Mouse (Mus musculus): ENCODE data around the gene Hoxb6. TPM values are rescaled to one million over a fixed set of nuclear protein-coding genes. Genes with fewer than 3 reads are reported as not detected.

Hoxb6 gene
- total RNA-seq (2015; ENCODE audit: low replicate concordance) (not detected in 2 replicates), total RNA-seq (2017; ENCODE audit: low replicate concordance) (not detected in 2 replicates)

- ATAC-seq (replicated peaks; ENCODE audit: low FRiP score, poor library complexity, severe bottlenecking) = no peak
Measured at GRCm38 (mm10) chr11:96291681-96292564, at the start of gene Hoxb6. TSS of gene Hoxb6 (plus strand) at chr11:96292476.

- no peak for ATAC-seq (replicated peaks; ENCODE audit: low FRiP score, poor library complexity, severe bottlenecking)
Measured at GRCm38 (mm10) chr11:96250901-96251300, 41.4 kb upstream of the Hoxb6 start.

- no peak for ATAC-seq (replicated peaks; ENCODE audit: low FRiP score, poor library complexity, severe bottlenecking)
Measured at GRCm38 (mm10) chr11:96251480-96252031, 40.7 kb upstream of the Hoxb6 start.

- ATAC-seq (replicated peaks; ENCODE audit: low FRiP score, poor library complexity, severe bottlenecking) = no peak
Measured at GRCm38 (mm10) chr11:96252541-96253120, 39.6 kb upstream of the Hoxb6 start.

- ATAC-seq (replicated peaks; ENCODE audit: low FRiP score, poor library complexity, severe bottlenecking) = no peak
Measured at GRCm38 (mm10) chr11:96254221-96254620, 38.1 kb upstream of the Hoxb6 start.

GRCm38 (mm10) chr11:96255111-96255995, 36.9 kb upstream of the Hoxb6 start:
- no peak for ATAC-seq (replicated peaks; ENCODE audit: low FRiP score, poor library complexity, severe bottlenecking)

GRCm38 (mm10) chr11:96255996-96256445, 36.3 kb upstream of the Hoxb6 start:
- ATAC-seq (replicated peaks; ENCODE audit: low FRiP score, poor library complexity, severe bottlenecking) = no peak

GRCm38 (mm10) chr11:96257141-96257540, 35.1 kb upstream of the Hoxb6 start:
- ATAC-seq (replicated peaks; ENCODE audit: low FRiP score, poor library complexity, severe bottlenecking) = no peak

- no peak for ATAC-seq (replicated peaks; ENCODE audit: low FRiP score, poor library complexity, severe bottlenecking)
Measured at GRCm38 (mm10) chr11:96259038-96259437, 33.2 kb upstream of the Hoxb6 start.

GRCm38 (mm10) chr11:96259511-96259910, 32.8 kb upstream of the Hoxb6 start:
- no peak for ATAC-seq (replicated peaks; ENCODE audit: low FRiP score, poor library complexity, severe bottlenecking)

GRCm38 (mm10) chr11:96260310-96260970, 31.8 kb upstream of the Hoxb6 start:
- ATAC-seq (replicated peaks; ENCODE audit: low FRiP score, poor library complexity, severe bottlenecking) = no peak

- ATAC-seq (replicated peaks; ENCODE audit: low FRiP score, poor library complexity, severe bottlenecking) = peak; percentile 39; the same call in 1 of the 2 replicates
Measured at GRCm38 (mm10) chr11:96261323-96261890, 30.9 kb upstream of the Hoxb6 start.

GRCm38 (mm10) chr11:96262262-96262830, 29.9 kb upstream of the Hoxb6 start:
- ATAC-seq (replicated peaks; ENCODE audit: low FRiP score, poor library complexity, severe bottlenecking) = no peak

- no peak for ATAC-seq (replicated peaks; ENCODE audit: low FRiP score, poor library complexity, severe bottlenecking)
Measured at GRCm38 (mm10) chr11:96263636-96264389, 28.5 kb upstream of the Hoxb6 start.

GRCm38 (mm10) chr11:96264390-96265020, 27.8 kb upstream of the Hoxb6 start:
- no peak for ATAC-seq (replicated peaks; ENCODE audit: low FRiP score, poor library complexity, severe bottlenecking)

GRCm38 (mm10) chr11:96265954-96266353, 26.3 kb upstream of the Hoxb6 start:
- no peak for ATAC-seq (replicated peaks; ENCODE audit: low FRiP score, poor library complexity, severe bottlenecking)

Measured in erythroblast, adult 5-6 weeks (primary cell).